28 mouse cellular contexts compared by ENCODE assay signal in the genomic region with DNA sequence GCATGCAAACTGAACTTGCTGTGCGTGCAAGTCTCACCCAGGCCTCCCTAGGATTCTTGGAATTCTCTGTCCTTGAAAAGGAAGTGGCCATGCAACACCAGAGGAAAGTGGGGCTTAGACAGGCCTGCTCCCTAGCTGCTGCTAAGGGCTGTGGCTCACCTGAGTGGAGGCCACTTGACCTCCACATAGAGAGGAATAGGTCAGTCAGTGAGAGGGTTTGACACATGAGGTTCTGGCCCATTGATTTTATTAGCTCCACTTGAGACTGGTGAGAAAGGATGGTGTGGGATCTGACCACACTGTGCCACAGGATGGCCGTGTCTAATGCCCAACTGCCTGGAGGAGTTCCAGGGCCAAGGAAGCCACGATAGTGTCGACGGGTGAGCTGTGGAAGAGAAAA. TPM values are rescaled to one million over a fixed set of nuclear protein-coding genes. Genes with fewer than 3 reads are reported as not detected.
DNase-seq lines count a peak whose midpoint lies in the region; ATAC-seq and TF ChIP-seq lines count a peak whose summit lies in the region.
"Had no signal": no experiment of that assay in that cellular context is flagged by ENCODE, and none has a peak within 500 bp of the region (broad histone marks: within the 10 kb centered on the region; RNA-seq: fewer than 3 reads in every experiment).

No protein-coding gene starts in this region.

- H3K27ac ChIP-seq in forebrain, postnatal 0 days (ENCODE audit: low read depth, low read length) = 0 out of 2 replicates have a peak overlapping the region, but pooled peaks have one; percentile 4
- no peak overlapping the region for H3K27ac ChIP-seq in forebrain, embryonic 11.5 days (ENCODE audit: low read depth, low read length)
- 0 out of 2 replicates have a peak overlapping the region, but pooled peaks have one; percentile 4 for H3K27ac ChIP-seq in intestine, postnatal 0 days (ENCODE audit: low read depth, low read length)
- no peak overlapping the region for H3K27ac ChIP-seq in intestine, embryonic 15.5 days
- H3K27ac ChIP-seq in limb, embryonic 15.5 days = 0 out of 2 replicates have a peak overlapping the region, but pooled peaks have one; percentile 43
- H3K27ac ChIP-seq in limb, embryonic 10.5 days = no peak overlapping the region
- H3K27ac ChIP-seq in midbrain, embryonic 14.5 days (replicated peaks; ENCODE audit: low read depth, low read length) = 0 out of 2 replicates have a peak overlapping the region, but pooled peaks have one; percentile 8
- no peak overlapping the region for H3K27ac ChIP-seq in midbrain, postnatal 0 days (ENCODE audit: low read depth, low read length)
- H3K27ac ChIP-seq: embryonic facial prominence, embryonic 10.5 days; embryonic facial prominence, embryonic 15.5 days; gastrocnemius, adult 2 months; hindbrain, embryonic 15.5 days; liver, embryonic 15.5 days had no signal

- H3K9me3 ChIP-seq in forebrain, postnatal 0 days (ENCODE audit: low read length) = no peaks in the 10 kb centered on the region
- H3K9me3 ChIP-seq in forebrain, embryonic 11.5 days (ENCODE audit: control insufficient read depth, low read length) = no peaks in the 10 kb centered on the region
- no peaks in the 10 kb centered on the region for H3K9me3 ChIP-seq in intestine, postnatal 0 days (ENCODE audit: control insufficient read depth)
- H3K9me3 ChIP-seq in intestine, embryonic 15.5 days = no peaks in the 10 kb centered on the region
- no peaks in the 10 kb centered on the region for H3K9me3 ChIP-seq in limb, embryonic 15.5 days
- H3K9me3 ChIP-seq in limb, embryonic 10.5 days (replicated peaks) = no peaks in the 10 kb centered on the region
- no peaks in the 10 kb centered on the region for H3K9me3 ChIP-seq in midbrain, embryonic 14.5 days (ENCODE audit: control insufficient read depth, low read length)
- no peaks in the 10 kb centered on the region for H3K9me3 ChIP-seq in midbrain, postnatal 0 days (ENCODE audit: low read length)
- H3K9me3 ChIP-seq: embryonic facial prominence, embryonic 10.5 days; embryonic facial prominence, embryonic 15.5 days; G1E; hindbrain, embryonic 15.5 days; liver, embryonic 15.5 days had no signal

- DNase-seq in forebrain, postnatal 0 days = no peak
- DNase-seq in forebrain, embryonic 11.5 days (ENCODE audit: low spot score) = no peak
- no peak for DNase-seq in limb, embryonic 10.5 days (ENCODE audit: low spot score)
- no peak for DNase-seq in midbrain, embryonic 14.5 days
- no peak for DNase-seq in midbrain, postnatal 0 days (ENCODE audit: low spot score)
- DNase-seq: adrenal gland, postnatal 10 days; cerebellum, adult 8-10 months; cerebellum, postnatal 25 days; gastrocnemius, postnatal 36 days; heart, adult 18-20 months; heart, postnatal 36 days; kidney, adult 8-10 months; layer of hippocampus, adult 9-11 months; right cerebral cortex, adult 18-20 months; spleen, adult 18-20 months; thymus, postnatal 14 days had no signal

- no peak for TF ChIP-seq CTCF in forebrain, postnatal 0 days (IDR thresholded peaks at IDR 0.05; ENCODE audit: low read depth)
- TF ChIP-seq CTCF in intestine, postnatal 0 days (IDR thresholded peaks at IDR 0.05; ENCODE audit: low read depth) = no peak
- TF ChIP-seq CTCF in midbrain, postnatal 0 days (IDR thresholded peaks at IDR 0.05) = no peak

- ATAC-seq in forebrain, postnatal 0 days = no peak
- no peak for ATAC-seq in forebrain, embryonic 11.5 days (replicated peaks; ENCODE audit: low FRiP score)
- no peak for ATAC-seq in intestine, postnatal 0 days
- ATAC-seq in intestine, embryonic 15.5 days = no peak
- no peak for ATAC-seq in limb, embryonic 15.5 days (ENCODE audit: insufficient number of reproducible peaks, low FRiP score, low TSS enrichment, low read depth)
- no peak for ATAC-seq in midbrain, embryonic 14.5 days (ENCODE audit: low FRiP score, low TSS enrichment)
- ATAC-seq in midbrain, postnatal 0 days (ENCODE audit: low FRiP score) = no peak
- ATAC-seq: forebrain, embryonic 14.5 days; inflammation-experienced regulatory T-cells, adult 6 months had no signal

- H3K27me3 ChIP-seq in forebrain, postnatal 0 days (ENCODE audit: insufficient read depth, low read length) = no peaks in the 10 kb centered on the region
- no peaks in the 10 kb centered on the region for H3K27me3 ChIP-seq in forebrain, embryonic 11.5 days (ENCODE audit: control insufficient read depth, insufficient read depth, low read length)
- no peaks in the 10 kb centered on the region for H3K27me3 ChIP-seq in intestine, postnatal 0 days (replicated peaks; ENCODE audit: control insufficient read depth, insufficient read depth, low read length)
- no peaks in the 10 kb centered on the region for H3K27me3 ChIP-seq in intestine, embryonic 15.5 days (replicated peaks)
- no peaks in the 10 kb centered on the region for H3K27me3 ChIP-seq in limb, embryonic 15.5 days
- H3K27me3 ChIP-seq in limb, embryonic 10.5 days (ENCODE audit: low read depth, poor library complexity, severe bottlenecking) = no peaks in the 10 kb centered on the region
- no peaks in the 10 kb centered on the region for H3K27me3 ChIP-seq in midbrain, embryonic 14.5 days (ENCODE audit: control insufficient read depth, insufficient read depth, low read length)
- H3K27me3 ChIP-seq in midbrain, postnatal 0 days (ENCODE audit: insufficient read depth, low read length) = no peaks in the 10 kb centered on the region
- H3K27me3 ChIP-seq: embryonic facial prominence, embryonic 15.5 days; hindbrain, embryonic 15.5 days; liver, embryonic 15.5 days had no signal

- H3K36me3 ChIP-seq in forebrain, postnatal 0 days (ENCODE audit: insufficient read depth) = peaks cover 76% of the 10 kb centered on the region
- H3K36me3 ChIP-seq in forebrain, embryonic 11.5 days (ENCODE audit: control insufficient read depth, insufficient read depth, low read length) = peaks cover 29% of the 10 kb centered on the region
- peaks cover 77% of the 10 kb centered on the region for H3K36me3 ChIP-seq in intestine, postnatal 0 days (ENCODE audit: control insufficient read depth, insufficient read depth)
- H3K36me3 ChIP-seq in intestine, embryonic 15.5 days = peaks cover 74% of the 10 kb centered on the region
- peaks cover 97% of the 10 kb centered on the region for H3K36me3 ChIP-seq in limb, embryonic 15.5 days
- peaks cover 99% of the 10 kb centered on the region for H3K36me3 ChIP-seq in limb, embryonic 10.5 days
- peaks cover 90% of the 10 kb centered on the region for H3K36me3 ChIP-seq in midbrain, embryonic 14.5 days (ENCODE audit: control insufficient read depth, insufficient read depth, low read length)
- peaks cover 37% of the 10 kb centered on the region for H3K36me3 ChIP-seq in midbrain, postnatal 0 days (ENCODE audit: insufficient read depth, low read length)

- no peak overlapping the region for H3K9ac ChIP-seq in forebrain, postnatal 0 days
- no peak overlapping the region for H3K9ac ChIP-seq in forebrain, embryonic 11.5 days (ENCODE audit: low read length)
- no peak overlapping the region for H3K9ac ChIP-seq in intestine, postnatal 0 days (ENCODE audit: low read depth, low read length)
- H3K9ac ChIP-seq in intestine, embryonic 15.5 days = no peak overlapping the region
- no peak overlapping the region for H3K9ac ChIP-seq in limb, embryonic 15.5 days
- H3K9ac ChIP-seq in midbrain, embryonic 14.5 days (replicated peaks; ENCODE audit: low read length) = no peak overlapping the region
- H3K9ac ChIP-seq in midbrain, postnatal 0 days (replicated peaks; ENCODE audit: low read length, poor library complexity, severe bottlenecking) = no peak overlapping the region
- H3K9ac ChIP-seq: embryonic facial prominence, embryonic 15.5 days; hindbrain, embryonic 15.5 days; liver, embryonic 15.5 days had no signal

- WGBS in forebrain, postnatal 0 days = 78% methylated on average over 5 of the region's 5 CpGs
- 91% methylated on average over 5 of the region's 5 CpGs for WGBS in forebrain, embryonic 11.5 days
- WGBS in intestine, postnatal 0 days = 84% methylated on average over 5 of the region's 5 CpGs
- WGBS in intestine, embryonic 15.5 days = 77% methylated on average over 5 of the region's 5 CpGs
- 84% methylated on average over 5 of the region's 5 CpGs for WGBS in limb, embryonic 15.5 days
- 87% methylated on average over 5 of the region's 5 CpGs for WGBS in limb, embryonic 10.5 days
- WGBS in midbrain, embryonic 14.5 days = 84% methylated on average over 5 of the region's 5 CpGs
- 73% methylated on average over 5 of the region's 5 CpGs for WGBS in midbrain, postnatal 0 days

- no peak overlapping the region for H3K4me3 ChIP-seq in forebrain, postnatal 0 days (ENCODE audit: low read depth, low read length)
- no peak overlapping the region for H3K4me3 ChIP-seq in forebrain, embryonic 11.5 days (ENCODE audit: low read depth, low read length)
- H3K4me3 ChIP-seq in intestine, postnatal 0 days (ENCODE audit: low read depth, low read length) = no peak overlapping the region
- H3K4me3 ChIP-seq in intestine, embryonic 15.5 days (replicated peaks) = no peak overlapping the region
- H3K4me3 ChIP-seq in limb, embryonic 15.5 days = no peak overlapping the region
- no peak overlapping the region for H3K4me3 ChIP-seq in limb, embryonic 10.5 days
- no peak overlapping the region for H3K4me3 ChIP-seq in midbrain, embryonic 14.5 days (replicated peaks; ENCODE audit: low read depth, low read length)
- H3K4me3 ChIP-seq in midbrain, postnatal 0 days (ENCODE audit: low read depth, low read length) = no peak overlapping the region
- H3K4me3 ChIP-seq: embryonic facial prominence, embryonic 10.5 days; embryonic facial prominence, embryonic 15.5 days; gastrocnemius, adult 2 months; hindbrain, embryonic 15.5 days; liver, embryonic 15.5 days had no signal

- H3K4me2 ChIP-seq in forebrain, postnatal 0 days (ENCODE audit: low read depth) = no peak overlapping the region
- no peak overlapping the region for H3K4me2 ChIP-seq in forebrain, embryonic 11.5 days (ENCODE audit: low read depth, low read length, severe bottlenecking)
- no peak overlapping the region for H3K4me2 ChIP-seq in intestine, postnatal 0 days (replicated peaks; ENCODE audit: low read depth)
- no peak overlapping the region for H3K4me2 ChIP-seq in intestine, embryonic 15.5 days (replicated peaks)
- H3K4me2 ChIP-seq in limb, embryonic 15.5 days = no peak overlapping the region
- no peak overlapping the region for H3K4me2 ChIP-seq in midbrain, embryonic 14.5 days (ENCODE audit: low read length)
- H3K4me2 ChIP-seq in midbrain, postnatal 0 days (ENCODE audit: low read depth, low read length, poor library complexity, severe bottlenecking) = no peak overlapping the region
- H3K4me2 ChIP-seq: embryonic facial prominence, embryonic 15.5 days; hindbrain, embryonic 15.5 days; liver, embryonic 15.5 days; midbrain, embryonic 11.5 days had no signal

- H3K4me1 ChIP-seq in forebrain, postnatal 0 days (ENCODE audit: insufficient read depth) = no peaks in the 10 kb centered on the region
- H3K4me1 ChIP-seq in forebrain, embryonic 11.5 days (replicated peaks; ENCODE audit: control insufficient read depth, insufficient read depth, low read length) = no peaks in the 10 kb centered on the region
- no peaks in the 10 kb centered on the region for H3K4me1 ChIP-seq in intestine, postnatal 0 days (replicated peaks; ENCODE audit: control insufficient read depth, insufficient read depth, low read length)
- H3K4me1 ChIP-seq in intestine, embryonic 15.5 days (replicated peaks) = 0 out of 2 replicates have a peak, but pooled peaks cover 9% of the 10 kb centered on the region
- peaks cover 34% of the 10 kb centered on the region for H3K4me1 ChIP-seq in limb, embryonic 15.5 days
- no peaks in the 10 kb centered on the region for H3K4me1 ChIP-seq in limb, embryonic 10.5 days
- no peaks in the 10 kb centered on the region for H3K4me1 ChIP-seq in midbrain, embryonic 14.5 days (ENCODE audit: control insufficient read depth, insufficient read depth, low read length)
- no peaks in the 10 kb centered on the region for H3K4me1 ChIP-seq in midbrain, postnatal 0 days (ENCODE audit: insufficient read depth, low read length)

RNA-seq across cellular contexts. Expression of a gene that starts 35.2 kb away (rescaled TPM):
- total RNA-seq in forebrain, postnatal 0 days (2014; rRNA removed) = 839 and 1,100 TPM in 2 replicates
- 368 and 388 TPM in 2 replicates for polyA plus RNA-seq in forebrain, postnatal 0 days (2015; fragmentation: Nextera tagmentation; extraction: Ambion mirVana)
- 861 and 912 TPM in 2 replicates for polyA plus RNA-seq in forebrain, embryonic 11.5 days (2014; fragmentation: Nextera tagmentation; extraction: Ambion mirVana)
- 363 and 364 TPM in 2 replicates for polyA plus RNA-seq in intestine, postnatal 0 days (2015; fragmentation: Nextera tagmentation; extraction: Ambion mirVana)
- 474 and 475 TPM in 2 replicates for polyA plus RNA-seq in intestine, embryonic 15.5 days (2015; fragmentation: Nextera tagmentation; extraction: Ambion mirVana)
- polyA plus RNA-seq in limb, embryonic 15.5 days (2015; fragmentation: Nextera tagmentation; extraction: Ambion mirVana) = 567 and 601 TPM in 2 replicates
- polyA plus RNA-seq in limb, embryonic 10.5 days (2016; fragmentation: Nextera tagmentation; extraction: Ambion mirVana) = 583 and 698 TPM in 2 replicates
- polyA plus RNA-seq in midbrain, embryonic 14.5 days (2014; fragmentation: Nextera tagmentation; extraction: Ambion mirVana) = 484 and 702 TPM in 2 replicates
- total RNA-seq in midbrain, postnatal 0 days (2014; rRNA removed) = 917 and 1,042 TPM in 2 replicates
- polyA plus RNA-seq in midbrain, postnatal 0 days (2015; fragmentation: Nextera tagmentation; extraction: Ambion mirVana) = 320 and 347 TPM in 2 replicates

Comparison
In these comparisons a context has a peak if more than half of its experiments do, and no peak if none do; other contexts are left out.
1. H3K27ac ChIP-seq: peak in forebrain, postnatal 0 days (single experiment), intestine, postnatal 0 days (single experiment), limb, embryonic 15.5 days (single experiment) and midbrain, embryonic 14.5 days (single experiment); none in forebrain, embryonic 11.5 days (single experiment), intestine, embryonic 15.5 days (single experiment), limb, embryonic 10.5 days (single experiment) and midbrain, postnatal 0 days (single experiment).